Mouse (Mus musculus) heart, adult 9 months (tissue): ENCODE measurements around the gene Mylk3.

Experiments used
- DNase-seq, 2 experiments: peaks; one replicate each; pipeline ENCODE4 v3.0.0; 2022; ENCODE audit warnings: low spot score in 2 of 2

Gene Mylk3

GRCm38 (mm10) chr8:85380824-85381209, 5.3 kb downstream of the Mylk3 start:
- DNase-seq = peak; percentile 86 to 89

- DNase-seq = peak in 1 of 2 experiments; percentile 12
These were observed 5.9 kb downstream of the Mylk3 start for GRCm38 (mm10) chr8:85380123-85380823.

GRCm38 (mm10) chr8:85379142-85379781, 6.9 kb downstream of the Mylk3 start:
- DNase-seq = peak; percentile 64 to 70

- DNase-seq = no peak
These were observed 9.6 kb downstream of the Mylk3 start for GRCm38 (mm10) chr8:85376516-85376915.

- no peak for DNase-seq
These were observed 11.9 kb downstream of the Mylk3 start for GRCm38 (mm10) chr8:85374286-85374685.

- DNase-seq = no peak
These were observed 12.6 kb downstream of the Mylk3 start for GRCm38 (mm10) chr8:85373435-85374039.

- no peak for DNase-seq
These were observed 13.7 kb downstream of the Mylk3 start for GRCm38 (mm10) chr8:85372465-85372839.

- no peak for DNase-seq
These were observed 14.2 kb downstream of the Mylk3 start for GRCm38 (mm10) chr8:85371736-85372464.

GRCm38 (mm10) chr8:85365176-85365575, 21.0 kb downstream of the Mylk3 start:
- DNase-seq = peak; percentile 67 to 77

GRCm38 (mm10) chr8:85364628-85365027, 21.5 kb downstream of the Mylk3 start:
- DNase-seq = no peak

GRCm38 (mm10) chr8:85363406-85363805, 22.7 kb downstream of the Mylk3 start:
- DNase-seq = no peak

- no peak for DNase-seq
These were observed 23.9 kb downstream of the Mylk3 start for GRCm38 (mm10) chr8:85362211-85362610.

- no peak for DNase-seq
These were observed 32.9 kb downstream of the Mylk3 start for GRCm38 (mm10) chr8:85353287-85353686.

GRCm38 (mm10) chr8:85339871-85340573, 46.1 kb downstream of the Mylk3 start:
- DNase-seq = no peak

- DNase-seq = no peak
These were observed 48.5 kb downstream of the Mylk3 start for GRCm38 (mm10) chr8:85337681-85338080.

GRCm38 (mm10) chr8:85336211-85336933, 49.8 kb downstream of the Mylk3 start:
- DNase-seq = no peak

GRCm38 (mm10) chr8:85335105-85335504, 51.0 kb downstream of the Mylk3 start:
- DNase-seq = no peak

GRCm38 (mm10) chr8:85329506-85329905, 56.6 kb downstream of the Mylk3 start:
- peak; percentile 36 to 45 for DNase-seq

- DNase-seq = no peak
These were observed 59.1 kb downstream of the Mylk3 start for GRCm38 (mm10) chr8:85327036-85327435.

- no peak for DNase-seq
These were observed 63.1 kb downstream of the Mylk3 start for GRCm38 (mm10) chr8:85323084-85323483.

- DNase-seq = no peak
These were observed 64.2 kb downstream of the Mylk3 start for GRCm38 (mm10) chr8:85321981-85322380.
